Mouse (Mus musculus): ENCODE measurements around the gene Flt1. TPM values are rescaled to one million over a fixed set of nuclear protein-coding genes. Genes with fewer than 3 reads are reported as not detected.
"Not testable (repeated sequence)": the region's sequence is repeated elsewhere in the genome, so short reads cannot be mapped to it uniquely, and the experiment has no call there.

Flt1 gene
- polyA plus RNA-seq, 1 experiment from 2014 or later, result 10.9 TPM

- H3K4me2 ChIP-seq (ENCODE audit: low read length), result no peak overlapping the region
- H3K27ac ChIP-seq, result no peak overlapping the region
- no peak overlapping the region for H3K9ac ChIP-seq (ENCODE audit: low read depth, low read length)
- H3K4me3 ChIP-seq (replicated peaks; ENCODE audit: low read depth, low read length), result no peak overlapping the region
- H3K4me1 ChIP-seq (replicated peaks; ENCODE audit: insufficient read depth, low read length), result 0 out of 2 replicates have a peak, but pooled peaks cover 4% of the 10 kb centered on the region
- H3K27me3 ChIP-seq (ENCODE audit: insufficient read depth, low read length), result no peaks in the 10 kb centered on the region
- TF ChIP-seq CTCF (IDR thresholded peaks at IDR 0.05; ENCODE audit: low read depth), result peak; percentile 34; the same call in 1 of the 2 replicates
- H3K36me3 ChIP-seq (ENCODE audit: insufficient read depth, low read length), result no peaks in the 10 kb centered on the region
- WGBS, result 74% methylated on average over 3 of the region's 3 CpGs
- no peaks in the 10 kb centered on the region for H3K9me3 ChIP-seq (replicated peaks; ENCODE audit: low read length)
- ATAC-seq (replicated peaks; ENCODE audit: low FRiP score, low read depth) (no peak), DNase-seq (ENCODE audit: low spot score) (no peak)
These were observed 109.4 kb downstream of the Flt1 start for GRCm38 (mm10) chr5:147616450-147616849.

- no peak overlapping the region for H3K27ac ChIP-seq
- H3K9me3 ChIP-seq (replicated peaks; ENCODE audit: low read length), result no peaks in the 10 kb centered on the region
- ATAC-seq (replicated peaks; ENCODE audit: low FRiP score, low read depth) (no peak), DNase-seq (ENCODE audit: low spot score) (no peak)
- no peaks in the 10 kb centered on the region for H3K27me3 ChIP-seq (ENCODE audit: insufficient read depth, low read length)
- TF ChIP-seq CTCF (IDR thresholded peaks at IDR 0.05; ENCODE audit: low read depth), result no peak
- no peak overlapping the region for H3K4me2 ChIP-seq (ENCODE audit: low read length)
- H3K36me3 ChIP-seq (ENCODE audit: insufficient read depth, low read length), result no peaks in the 10 kb centered on the region
- WGBS, result 79% methylated on average over 6 of the region's 6 CpGs
- 0 out of 2 replicates have a peak, but pooled peaks cover 1% of the 10 kb centered on the region for H3K4me1 ChIP-seq (replicated peaks; ENCODE audit: insufficient read depth, low read length)
- H3K9ac ChIP-seq (ENCODE audit: low read depth, low read length), result no peak overlapping the region
- no peak overlapping the region for H3K4me3 ChIP-seq (replicated peaks; ENCODE audit: low read depth, low read length)
These were observed 111.2 kb downstream of the Flt1 start for GRCm38 (mm10) chr5:147614659-147615058.

GRCm38 (mm10) chr5:147611348-147611747, 114.5 kb downstream of the Flt1 start:
- H3K9ac ChIP-seq (ENCODE audit: low read depth, low read length); DNase-seq (ENCODE audit: low spot score); H3K4me2 ChIP-seq (ENCODE audit: low read length); H3K4me1 ChIP-seq (replicated peaks; ENCODE audit: insufficient read depth, low read length); H3K27ac ChIP-seq; ATAC-seq (replicated peaks; ENCODE audit: low FRiP score, low read depth); H3K4me3 ChIP-seq (replicated peaks; ENCODE audit: low read depth, low read length); H3K9me3 ChIP-seq (replicated peaks; ENCODE audit: low read length); H3K27me3 ChIP-seq (ENCODE audit: insufficient read depth, low read length); H3K36me3 ChIP-seq (ENCODE audit: insufficient read depth, low read length): not testable (repeated sequence)
- 67% methylated on average over 3 of the region's 3 CpGs for WGBS

GRCm38 (mm10) chr5:147607256-147607975, 118.4 kb downstream of the Flt1 start:
- Histone ChIP-seq H3K27me3 (ENCODE audit: insufficient read depth, low read length) (no peaks in the 10 kb centered on the region), H3K4me3 (replicated peaks; ENCODE audit: low read depth, low read length) (no peak overlapping the region), H3K9ac (ENCODE audit: low read depth, low read length) (no peak overlapping the region), H3K4me1 (replicated peaks; ENCODE audit: insufficient read depth, low read length) (no peaks in the 10 kb centered on the region), H3K27ac (no peak overlapping the region), H3K36me3 (ENCODE audit: insufficient read depth, low read length) (no peaks in the 10 kb centered on the region), H3K4me2 (ENCODE audit: low read length) (no peak overlapping the region), H3K9me3 (replicated peaks; ENCODE audit: low read length) (no peaks in the 10 kb centered on the region)
- TF ChIP-seq CTCF (IDR thresholded peaks at IDR 0.05; ENCODE audit: low read depth), result no peak
- DNase-seq (ENCODE audit: low spot score) (no peak), ATAC-seq (replicated peaks; ENCODE audit: low FRiP score, low read depth) (no peak)
- 73% methylated on average over 13 of the region's 13 CpGs for WGBS

- WGBS, result 63% methylated on average over 13 of the region's 13 CpGs
- Histone ChIP-seq H3K9me3 (replicated peaks; ENCODE audit: low read length) (no peaks in the 10 kb centered on the region), H3K27me3 (ENCODE audit: insufficient read depth, low read length) (no peaks in the 10 kb centered on the region), H3K27ac (no peak overlapping the region), H3K36me3 (ENCODE audit: insufficient read depth, low read length) (no peaks in the 10 kb centered on the region), H3K9ac (ENCODE audit: low read depth, low read length) (no peak overlapping the region), H3K4me1 (replicated peaks; ENCODE audit: insufficient read depth, low read length) (no peaks in the 10 kb centered on the region), H3K4me2 (ENCODE audit: low read length) (no peak overlapping the region), H3K4me3 (replicated peaks; ENCODE audit: low read depth, low read length) (no peak overlapping the region)
- DNase-seq (ENCODE audit: low spot score) (no peak), ATAC-seq (replicated peaks; ENCODE audit: low FRiP score, low read depth) (no peak)
- TF ChIP-seq CTCF (IDR thresholded peaks at IDR 0.05; ENCODE audit: low read depth), result no peak
These were observed 119.1 kb downstream of the Flt1 start for GRCm38 (mm10) chr5:147606751-147607150.

- TF ChIP-seq CTCF (IDR thresholded peaks at IDR 0.05; ENCODE audit: low read depth), result no peak
- ATAC-seq (replicated peaks; ENCODE audit: low FRiP score, low read depth) (no peak), DNase-seq (ENCODE audit: low spot score) (no peak)
- no peaks in the 10 kb centered on the region for H3K36me3 ChIP-seq (ENCODE audit: insufficient read depth, low read length)
- H3K4me2 ChIP-seq (ENCODE audit: low read length), result no peak overlapping the region
- H3K9me3 ChIP-seq (replicated peaks; ENCODE audit: low read length), result no peaks in the 10 kb centered on the region
- H3K4me1 ChIP-seq (replicated peaks; ENCODE audit: insufficient read depth, low read length), result no peaks in the 10 kb centered on the region
- H3K4me3 ChIP-seq (replicated peaks; ENCODE audit: low read depth, low read length), result no peak overlapping the region
- no peaks in the 10 kb centered on the region for H3K27me3 ChIP-seq (ENCODE audit: insufficient read depth, low read length)
- H3K9ac ChIP-seq (ENCODE audit: low read depth, low read length), result no peak overlapping the region
- WGBS, result 60% methylated on average over 18 of the region's 18 CpGs
- H3K27ac ChIP-seq, result no peak overlapping the region
These were observed 124.1 kb downstream of the Flt1 start for GRCm38 (mm10) chr5:147601460-147602360.

Measured in kidney, postnatal 0 days (tissue).